Mouse (Mus musculus): ENCODE results near the gene Rhox13. TPM values are rescaled to one million over a fixed set of nuclear protein-coding genes. Genes with fewer than 3 reads are reported as not detected.

Gene Rhox13
- total RNA-seq (2015) (not detected in 2 replicates), total RNA-seq (2017) (not detected in 2 replicates)

GRCm38 (mm10) chrX:38120982-38121381 lies at the start of gene Rhox13:
Rhox13 (plus strand) TSS chrX:38121219.
- ATAC-seq (ENCODE audit: poor library complexity, severe bottlenecking), result no peak

GRCm38 (mm10) chrX:38084226-38084625 lies 36.8 kb upstream of the Rhox13 start:
- no peak for ATAC-seq (ENCODE audit: poor library complexity, severe bottlenecking)

- ATAC-seq (ENCODE audit: poor library complexity, severe bottlenecking), result no peak
These were observed 36.0 kb upstream of the Rhox13 start, which contains the start of gene Rhox11 for GRCm38 (mm10) chrX:38085041-38085440. Rhox11 (minus strand) TSS chrX:38085141.

- ATAC-seq (ENCODE audit: poor library complexity, severe bottlenecking), result no peak
These were observed 10.2 kb upstream of the Rhox13 start, which contains the start of gene Rhox12 for GRCm38 (mm10) chrX:38110807-38111206. Rhox12 (minus strand) TSS chrX:38110907.

GRCm38 (mm10) chrX:38121478-38121877 lies 459 bp downstream of the Rhox13 start:
- ATAC-seq (ENCODE audit: poor library complexity, severe bottlenecking), result no peak

GRCm38 (mm10) chrX:38159097-38159496 lies 38.1 kb downstream of the Rhox13 start:
- no peak for ATAC-seq (ENCODE audit: poor library complexity, severe bottlenecking)

GRCm38 (mm10) chrX:38165315-38165714 lies 44.3 kb downstream of the Rhox13 start:
- no peak for ATAC-seq (ENCODE audit: poor library complexity, severe bottlenecking)

GRCm38 (mm10) chrX:38166064-38166463 lies 45.0 kb downstream of the Rhox13 start:
- no peak for ATAC-seq (ENCODE audit: poor library complexity, severe bottlenecking)

GRCm38 (mm10) chrX:38166592-38166991 lies 45.6 kb downstream of the Rhox13 start:
- ATAC-seq (ENCODE audit: poor library complexity, severe bottlenecking), result no peak

Other genes with a start within 250 kb of the Rhox13 start
- gene Rhox8, start 242.3 kb upstream of the Rhox13 start, total RNA-seq (2015), result 0.31 TPM in 1 of 2 replicates, not detected in the other
- gene Rhox8, start 242.3 kb upstream of the Rhox13 start, total RNA-seq (2017), result not detected in 2 replicates
- not detected in 2 replicates for gene Rhox7b, start 224.0 kb upstream of the Rhox13 start, total RNA-seq (2015)
- gene Rhox7b, start 224.0 kb upstream of the Rhox13 start, total RNA-seq (2017), result not detected in 2 replicates
- gene Rhox9, start 219.4 kb upstream of the Rhox13 start, total RNA-seq (2015), result not detected in 2 replicates
- gene Rhox9, start 219.4 kb upstream of the Rhox13 start, total RNA-seq (2017), result not detected in 2 replicates
- gene Btg1-ps1, start 102.4 kb upstream of the Rhox13 start, total RNA-seq (2015), result not detected in 2 replicates
- not detected in 2 replicates for gene Btg1-ps1, start 102.4 kb upstream of the Rhox13 start, total RNA-seq (2017)
- not detected in 2 replicates for gene Btg1-ps2, start 78.1 kb upstream of the Rhox13 start, total RNA-seq (2015)
- gene Btg1-ps2, start 78.1 kb upstream of the Rhox13 start, total RNA-seq (2017), result not detected in 2 replicates
- not detected in 2 replicates for gene Rhox10, start 54.7 kb upstream of the Rhox13 start, total RNA-seq (2015)
- gene Rhox10, start 54.7 kb upstream of the Rhox13 start, total RNA-seq (2017), result not detected in 2 replicates
- gene Rhox11, start 36.1 kb upstream of the Rhox13 start, total RNA-seq (2015), result not detected in 2 replicates
- not detected in 2 replicates for gene Rhox11, start 36.1 kb upstream of the Rhox13 start, total RNA-seq (2017)
- not detected in 2 replicates for gene Rhox12, start 10.3 kb upstream of the Rhox13 start, total RNA-seq (2015)
- not detected in 2 replicates for gene Rhox12, start 10.3 kb upstream of the Rhox13 start, total RNA-seq (2017)
- 29.1 and 32.1 TPM in 2 replicates for gene Zbtb33, start 68.6 kb downstream of the Rhox13 start, total RNA-seq (2015)
- 20.7 and 24.2 TPM in 2 replicates for gene Zbtb33, start 68.6 kb downstream of the Rhox13 start, total RNA-seq (2017)
- not detected in 2 replicates for gene Tmem255a, start 131.2 kb downstream of the Rhox13 start, total RNA-seq (2015)
- gene Tmem255a, start 131.2 kb downstream of the Rhox13 start, total RNA-seq (2017), result 0.12 TPM in 1 of 2 replicates, not detected in the other
- gene Atp1b4, start 195.0 kb downstream of the Rhox13 start, total RNA-seq (2015), result not detected in 2 replicates
- 0.04 TPM in 1 of 2 replicates, not detected in the other for gene Atp1b4, start 195.0 kb downstream of the Rhox13 start, total RNA-seq (2017)

Data from megakaryocyte, adult 5-6 weeks (primary cell).